Mouse (Mus musculus) kidney, embryonic 15.5 days (tissue): ENCODE data around the gene Kcnab2. TPM values are rescaled to one million over a fixed set of nuclear protein-coding genes. Genes with fewer than 3 reads are reported as not detected.
A peak's percentile ranks its signal among the peaks of the same experiment; 100 is the strongest.

ENCODE experiments used
- ATAC-seq: fragments of 200-750 bp; cut with Nextera tagmentation; replicated peaks from 2 replicates; pipeline ENCODE4 v1.8.0; 2017; ENCODE audit warnings: moderate TSS enrichment; ENCODE audit not compliant: low FRiP score
- H3K27ac ChIP-seq: fragments of 300-500 bp; sonication (generic); 2 replicates; pipeline ENCODE4 v1.5.1; 2015; ENCODE audit warnings: mild to moderate bottlenecking, inconsistent platforms
- H3K27me3 ChIP-seq: fragments of 300-500 bp; sonication (generic); 2 replicates; pipeline ENCODE4 v1.6.1; 2015; ENCODE audit warnings: inconsistent platforms
- H3K36me3 ChIP-seq: fragments of 300-500 bp; sonication (generic); 2 replicates; pipeline ENCODE4 v1.6.1; 2015; ENCODE audit warnings: inconsistent platforms
- H3K4me1 ChIP-seq: fragments of 300-500 bp; sonication (generic); 2 replicates; pipeline ENCODE4 v1.6.1; 2015; ENCODE audit warnings: inconsistent platforms
- H3K4me2 ChIP-seq: fragments of 300-500 bp; sonication (generic); 2 replicates; pipeline ENCODE4 v1.6.1; 2015; ENCODE audit warnings: moderate library complexity, mild to moderate bottlenecking, inconsistent platforms
- H3K4me3 ChIP-seq: fragments of 300-500 bp; sonication (generic); replicated peaks from 2 replicates; pipeline ENCODE4 v1.5.1; 2015; ENCODE audit warnings: mild to moderate bottlenecking, inconsistent platforms
- H3K9ac ChIP-seq: fragments of 300-500 bp; sonication (generic); 2 replicates; pipeline ENCODE4 v1.6.1; 2015; ENCODE audit warnings: mild to moderate bottlenecking, inconsistent platforms
- H3K9me3 ChIP-seq: fragments of 300-500 bp; sonication (generic); replicated peaks from 2 replicates; pipeline ENCODE4 v1.6.1; 2016; ENCODE audit warnings: inconsistent platforms
- whole genome bisulfite sequencing: fragments of 180-500 bp; shearing (Covaris S2); methylation state at CpG from one replicate; pipeline ENCODE4 v1.1.7; 2015; ENCODE audit warnings: mixed read lengths; 5-methylcytosine and 5-hydroxymethylcytosine counted together
- polyA plus RNA-seq: library from polyadenylated mRNA; unstranded; fragments of >200 nt; fragmentation: Nextera tagmentation; extraction: Ambion mirVana; gene quantifications from 2 replicates; pipeline ENCODE4 v1.2.1, GENCODE M21; 2015

The Kcnab2 gene
- polyA plus RNA-seq, 1 experiment from 2014 or later = 6.3 TPM

DNA sequence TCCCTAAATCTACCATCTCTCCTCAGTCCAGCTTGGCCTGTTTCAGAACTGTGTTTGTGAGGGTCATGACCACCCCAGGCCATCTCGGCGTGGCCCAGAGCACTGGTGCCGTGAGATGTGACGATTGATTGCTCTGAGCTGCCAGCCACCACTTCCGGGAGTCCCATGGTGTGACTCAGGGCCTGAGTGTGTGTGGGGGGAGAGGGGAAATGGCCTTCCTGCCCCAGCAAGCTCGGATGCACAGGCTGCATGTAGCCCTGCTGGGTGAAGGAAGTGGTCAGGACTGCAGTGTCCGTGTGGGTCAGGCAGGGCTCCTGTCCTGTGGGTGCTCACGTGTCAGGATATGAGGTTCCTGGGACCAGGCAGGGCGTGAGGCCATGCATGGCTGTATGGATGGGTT, 115.5 kb downstream of the Kcnab2 start:
- Histone ChIP-seq H3K36me3 (no peaks in the 10 kb centered on the region), H3K4me3 (no peak overlapping the region), H3K4me1 (peaks cover 34% of the 10 kb centered on the region), H3K27ac (no peak overlapping the region), H3K27me3 (peaks cover 9% of the 10 kb centered on the region), H3K4me2 (no peak overlapping the region), H3K9me3 (no peaks in the 10 kb centered on the region), H3K9ac (no peak overlapping the region)
- no peak for ATAC-seq
- WGBS = 24% methylated on average over 9 of the region's 9 CpGs

DNA sequence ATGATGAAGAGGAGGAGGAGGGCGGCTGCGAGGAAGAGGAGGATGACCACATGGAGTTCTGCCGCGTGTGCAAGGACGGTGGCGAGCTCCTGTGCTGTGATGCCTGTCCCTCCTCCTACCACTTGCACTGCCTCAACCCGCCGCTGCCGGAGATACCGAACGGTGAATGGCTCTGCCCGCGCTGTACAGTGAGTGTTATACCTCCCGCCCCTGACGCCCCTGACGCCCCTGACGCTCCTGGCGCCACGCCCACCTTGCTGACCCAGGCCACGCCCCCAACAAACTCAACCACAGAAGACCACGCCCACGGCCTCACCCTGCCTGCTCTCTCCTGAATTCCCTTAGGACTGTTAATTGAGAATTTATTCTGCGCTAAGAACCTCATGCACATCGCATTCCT, 116.8 kb downstream of the Kcnab2 start:
- Histone ChIP-seq H3K4me2 (peak overlapping the region; percentile 53), H3K4me3 (peak overlapping the region; percentile 20), H3K36me3 (no peaks in the 10 kb centered on the region), H3K27me3 (peaks cover 9% of the 10 kb centered on the region), H3K9ac (no peak overlapping the region), H3K4me1 (peaks cover 34% of the 10 kb centered on the region), H3K27ac (no peak overlapping the region), H3K9me3 (no peaks in the 10 kb centered on the region)
- 1% methylated on average over 24 of the region's 24 CpGs for WGBS
- peak; percentile 76 for ATAC-seq

DNA sequence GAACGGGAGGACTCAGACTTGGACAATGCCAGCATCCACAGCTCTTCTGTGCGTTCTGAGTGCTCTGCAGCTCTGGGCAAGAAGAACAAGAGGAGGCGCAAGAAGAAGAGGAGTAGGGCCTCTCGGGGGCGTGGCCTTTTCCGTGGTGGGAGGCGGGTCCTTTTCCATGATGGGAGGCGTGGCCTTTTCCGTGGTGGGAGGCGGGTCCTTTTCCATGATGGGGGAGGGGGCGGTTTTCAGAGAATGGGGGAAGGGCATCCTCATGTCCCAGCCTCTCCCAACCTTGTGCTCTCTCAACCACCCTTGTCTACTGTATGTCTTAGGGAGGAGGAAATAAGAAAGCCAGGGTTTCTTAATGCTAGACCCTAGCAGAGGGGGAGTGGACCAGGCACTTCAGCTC, 118.0 kb downstream of the Kcnab2 start:
- H3K4me3 ChIP-seq = no peak overlapping the region
- H3K9ac ChIP-seq = no peak overlapping the region
- H3K27ac ChIP-seq = no peak overlapping the region
- H3K9me3 ChIP-seq = no peaks in the 10 kb centered on the region
- WGBS = 6% methylated on average over 11 of the region's 11 CpGs
- ATAC-seq = no peak
- no peak overlapping the region for H3K4me2 ChIP-seq
- H3K36me3 ChIP-seq = no peaks in the 10 kb centered on the region
- peaks cover 9% of the 10 kb centered on the region for H3K27me3 ChIP-seq
- H3K4me1 ChIP-seq = peaks cover 34% of the 10 kb centered on the region

DNA sequence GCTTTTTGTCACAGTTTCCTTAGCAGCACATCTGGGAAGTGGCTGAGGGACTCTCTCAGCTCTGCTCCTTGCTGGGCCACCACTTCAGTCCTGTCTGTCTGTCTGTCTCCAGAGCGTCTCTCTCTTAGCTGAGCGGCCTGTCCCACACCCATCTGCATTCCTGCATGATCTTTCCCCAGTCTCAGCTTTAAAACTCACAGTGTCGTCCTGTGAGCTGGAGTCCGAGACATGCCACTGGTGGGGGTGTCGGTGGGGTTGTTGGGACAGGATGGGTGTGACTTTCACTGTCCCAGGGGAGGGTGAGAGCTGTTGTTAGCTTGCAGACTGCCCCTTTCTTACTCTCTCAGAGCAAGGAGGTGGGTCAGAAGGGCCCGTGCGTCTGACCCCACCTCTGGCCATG, 122.0 kb downstream of the Kcnab2 start:
- H3K9ac ChIP-seq = no peak overlapping the region
- WGBS = 78% methylated on average over 7 of the region's 7 CpGs
- no peaks in the 10 kb centered on the region for H3K36me3 ChIP-seq
- ATAC-seq = no peak
- peaks cover 16% of the 10 kb centered on the region for H3K4me1 ChIP-seq
- no peak overlapping the region for H3K27ac ChIP-seq
- H3K27me3 ChIP-seq = peaks cover 32% of the 10 kb centered on the region
- H3K4me3 ChIP-seq = no peak overlapping the region
- no peaks in the 10 kb centered on the region for H3K9me3 ChIP-seq
- no peak overlapping the region for H3K4me2 ChIP-seq

DNA sequence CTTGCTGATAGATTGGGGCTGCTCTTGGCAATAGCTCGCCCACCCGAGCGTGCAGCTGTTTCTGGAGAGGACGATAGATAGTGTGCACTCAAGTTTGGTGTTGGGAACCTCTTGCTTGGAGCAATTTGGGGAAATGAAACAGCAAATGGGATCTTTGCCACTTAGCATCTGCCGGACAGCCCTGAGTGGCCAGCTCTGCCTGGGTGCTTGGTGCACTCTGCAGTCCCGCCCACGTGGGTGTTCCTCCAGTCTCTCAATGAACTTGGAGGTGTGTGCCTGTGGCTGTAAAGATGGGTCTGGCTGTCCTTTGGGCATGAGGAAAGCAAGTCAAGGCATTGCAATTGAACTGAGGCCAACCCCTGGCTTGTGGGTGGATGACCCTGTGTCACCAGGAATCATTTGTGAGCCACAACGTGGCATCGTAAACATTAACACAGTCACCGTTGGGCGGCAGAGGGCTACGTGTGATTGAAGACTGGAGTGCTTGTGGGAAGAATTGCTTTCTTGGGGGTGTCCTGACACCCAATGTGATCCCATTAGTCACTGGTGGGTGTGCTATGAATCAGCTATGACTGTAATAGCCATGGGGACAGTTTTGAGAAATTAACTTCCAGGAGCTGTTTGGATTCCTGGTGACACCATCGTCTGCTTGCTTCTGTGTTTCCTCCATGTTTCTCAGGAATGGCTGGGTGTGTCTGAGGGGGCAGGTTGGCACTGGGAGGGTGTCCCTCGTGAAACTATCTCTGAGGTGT, 123.6 kb downstream of the Kcnab2 start:
- H3K36me3 ChIP-seq = no peaks in the 10 kb centered on the region
- WGBS = 62% methylated on average over 14 of the region's 14 CpGs
- H3K9ac ChIP-seq = no peak overlapping the region
- H3K27me3 ChIP-seq = peaks cover 38% of the 10 kb centered on the region
- H3K4me3 ChIP-seq = no peak overlapping the region
- H3K4me1 ChIP-seq = peaks cover 17% of the 10 kb centered on the region
- H3K4me2 ChIP-seq = no peak overlapping the region
- ATAC-seq = no peak
- H3K27ac ChIP-seq = no peak overlapping the region
- H3K9me3 ChIP-seq = no peaks in the 10 kb centered on the region

DNA sequence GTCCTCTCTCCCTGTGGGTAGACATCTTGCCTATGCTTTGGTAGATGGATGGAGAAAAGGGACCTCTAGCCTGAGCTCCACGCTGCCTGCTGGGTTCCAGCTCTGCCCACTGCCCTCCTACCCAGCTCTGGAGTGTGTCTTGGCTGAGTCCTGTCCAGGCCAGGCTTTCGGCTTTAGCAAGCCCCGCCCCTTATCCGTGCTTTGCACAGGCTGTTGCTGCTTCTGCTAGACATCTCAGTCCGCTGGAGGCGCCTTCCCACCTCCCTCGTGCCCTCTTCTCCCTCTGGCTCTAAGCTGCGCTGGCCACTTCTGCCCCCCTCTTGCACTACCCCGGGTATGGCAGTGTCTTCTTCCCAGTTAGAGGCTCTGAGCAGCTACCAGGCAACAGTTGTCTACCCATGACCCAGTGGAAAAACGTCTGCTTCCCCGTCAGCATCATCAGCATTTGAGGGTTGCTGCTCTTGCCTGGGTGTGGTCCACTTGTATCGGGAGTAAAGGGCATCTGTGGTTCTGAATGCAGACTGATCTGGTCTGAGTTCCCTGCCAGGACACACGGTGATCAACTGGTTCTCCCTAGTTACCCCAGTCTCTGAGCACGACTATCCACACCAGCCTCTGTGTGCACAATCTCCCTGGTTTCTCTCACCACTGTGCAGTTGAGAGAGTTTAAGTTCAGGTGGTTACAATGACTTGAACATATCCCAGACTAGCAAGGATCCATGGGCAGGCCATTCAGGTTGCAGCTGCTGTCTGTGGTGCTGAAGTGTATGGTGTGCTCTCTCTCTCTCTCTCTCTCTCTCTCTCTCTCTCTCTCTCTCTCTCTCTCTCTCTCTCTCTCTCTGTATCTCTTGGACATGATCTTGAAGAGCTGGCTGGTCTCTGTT, 126.0 kb downstream of the Kcnab2 start:
- Histone ChIP-seq H3K4me2 (no peak overlapping the region), H3K9me3 (no peaks in the 10 kb centered on the region), H3K27ac (no peak overlapping the region), H3K4me3 (no peak overlapping the region), H3K4me1 (peaks cover 17% of the 10 kb centered on the region), H3K27me3 (peaks cover 55% of the 10 kb centered on the region), H3K36me3 (no peaks in the 10 kb centered on the region), H3K9ac (no peak overlapping the region)
- WGBS = 17% methylated on average over 14 of the region's 14 CpGs
- no peak for ATAC-seq

DNA sequence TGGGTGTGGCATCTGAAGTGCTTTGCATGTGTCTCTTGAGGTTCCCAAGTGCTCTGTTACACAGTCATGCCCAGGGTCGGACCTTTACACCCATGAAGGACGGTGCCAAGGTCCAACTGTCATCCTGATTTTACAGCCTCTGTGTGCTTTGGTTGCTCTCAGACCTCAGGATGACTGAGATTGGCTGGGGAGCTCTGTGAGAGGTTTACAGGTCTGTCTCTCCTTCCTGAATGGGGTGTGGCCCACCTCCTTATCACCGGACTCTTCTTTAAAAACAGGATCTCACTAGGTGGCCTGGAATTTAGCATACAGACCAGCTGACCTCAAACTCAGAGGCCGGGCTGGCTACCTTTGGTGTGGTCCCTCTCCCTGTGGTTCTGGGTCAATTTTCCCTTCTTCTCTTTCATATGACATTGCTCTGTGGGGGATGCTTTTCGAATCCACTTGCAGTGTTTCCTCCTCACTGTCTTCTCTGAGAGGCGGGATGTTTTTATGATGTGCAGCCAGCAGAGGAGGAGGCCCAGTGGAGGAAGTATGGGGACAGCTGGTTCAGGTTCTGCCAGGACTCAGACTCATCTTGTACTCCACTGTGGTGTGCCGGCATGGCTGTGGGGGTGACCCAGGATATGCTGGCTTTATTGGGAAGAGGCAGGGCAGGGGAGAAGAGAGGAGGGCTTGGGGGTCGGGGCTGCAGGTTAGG, 126.8 kb downstream of the Kcnab2 start:
- ATAC-seq = no peak

DNA sequence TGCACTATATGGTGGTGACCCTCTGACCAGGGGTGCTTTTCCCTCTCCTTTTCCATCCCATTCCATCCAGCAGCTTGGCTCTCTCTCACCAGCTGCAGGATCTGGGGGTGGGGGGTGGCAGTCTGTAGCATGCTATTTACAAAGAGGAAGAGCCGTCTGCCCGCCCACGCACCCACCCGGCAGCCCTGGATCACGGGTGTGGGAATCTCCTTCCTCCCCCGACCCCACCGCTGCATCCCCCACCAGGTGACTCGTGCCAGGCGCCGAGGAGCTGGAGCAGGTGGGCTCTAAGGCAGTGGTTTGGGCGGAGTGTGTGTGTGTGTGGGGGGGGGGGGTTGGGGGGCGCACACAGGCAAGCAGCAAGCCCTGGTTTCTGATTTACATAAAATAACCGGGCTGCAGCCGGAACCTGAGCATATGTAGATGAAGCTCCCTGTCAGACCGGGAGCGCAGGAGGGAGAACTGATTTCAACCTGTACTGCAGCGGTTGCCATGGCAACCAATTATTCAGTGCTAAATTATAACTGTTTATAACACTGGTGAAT, 127.8 kb downstream of the Kcnab2 start:
- Histone ChIP-seq H3K4me2 (no peak overlapping the region), H3K4me1 (peaks cover 21% of the 10 kb centered on the region), H3K9me3 (no peaks in the 10 kb centered on the region), H3K27ac (no peak overlapping the region), H3K4me3 (no peak overlapping the region), H3K27me3 (peaks cover 58% of the 10 kb centered on the region), H3K36me3 (no peaks in the 10 kb centered on the region), H3K9ac (no peak overlapping the region)
- ATAC-seq = no peak
- 3% methylated on average over 17 of the region's 17 CpGs for WGBS

More for the DNA sequence above, 126.8 kb downstream of the Kcnab2 start:
- Histone ChIP-seq H3K9ac (no peak overlapping the region), H3K36me3 (no peaks in the 10 kb centered on the region), H3K9me3 (no peaks in the 10 kb centered on the region), H3K27me3 (peaks cover 55% of the 10 kb centered on the region), H3K4me1 (peaks cover 17% of the 10 kb centered on the region), H3K27ac (no peak overlapping the region), H3K4me3 (no peak overlapping the region), H3K4me2 (no peak overlapping the region)
- 25% methylated on average over 8 of the region's 8 CpGs for WGBS

DNA sequence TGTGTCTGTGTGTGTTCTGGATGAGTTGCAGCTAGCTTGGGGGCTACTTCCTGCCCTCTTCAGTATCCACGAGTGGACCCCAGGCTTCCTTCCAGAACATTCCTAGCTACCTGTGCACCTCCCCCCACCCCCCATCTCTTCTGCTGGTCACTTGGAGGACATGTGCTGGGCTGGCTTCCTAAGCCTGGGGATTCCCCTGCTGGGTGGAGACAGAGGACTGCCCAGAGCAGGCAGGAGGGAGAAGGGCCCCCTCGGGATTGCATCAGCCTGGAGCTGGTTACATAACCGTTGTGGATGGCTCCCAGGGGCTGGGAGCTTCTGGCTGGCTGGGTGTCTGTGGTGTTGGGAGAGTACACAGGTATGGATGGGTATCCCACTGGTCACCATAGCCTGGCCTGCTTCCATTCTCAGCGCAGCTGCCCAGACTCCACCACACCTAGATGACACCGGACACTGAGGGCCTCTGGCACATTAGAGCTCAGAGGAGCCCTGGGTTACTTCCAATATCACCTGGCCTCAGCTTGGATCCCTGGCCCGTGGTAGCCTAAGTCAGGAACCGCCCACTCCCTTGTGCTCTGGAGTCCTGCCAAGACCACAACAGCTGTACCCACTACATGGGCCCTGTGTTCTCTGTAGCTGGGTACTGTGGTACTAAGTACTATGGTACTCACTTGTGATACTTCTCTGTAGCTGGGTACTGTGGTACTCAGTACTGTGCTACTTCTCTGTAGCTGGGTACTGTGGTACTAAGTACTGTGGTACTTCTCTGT, 132.4 kb downstream of the Kcnab2 start:
- peaks cover 75% of the 10 kb centered on the region for H3K27me3 ChIP-seq
- no peak overlapping the region for H3K9ac ChIP-seq
- no peaks in the 10 kb centered on the region for H3K9me3 ChIP-seq
- no peaks in the 10 kb centered on the region for H3K36me3 ChIP-seq
- H3K4me1 ChIP-seq = peaks cover 21% of the 10 kb centered on the region
- no peak overlapping the region for H3K27ac ChIP-seq
- H3K4me3 ChIP-seq = no peak overlapping the region
- no peak for ATAC-seq
- no peak overlapping the region for H3K4me2 ChIP-seq
- 48% methylated on average over 7 of the region's 7 CpGs for WGBS

DNA sequence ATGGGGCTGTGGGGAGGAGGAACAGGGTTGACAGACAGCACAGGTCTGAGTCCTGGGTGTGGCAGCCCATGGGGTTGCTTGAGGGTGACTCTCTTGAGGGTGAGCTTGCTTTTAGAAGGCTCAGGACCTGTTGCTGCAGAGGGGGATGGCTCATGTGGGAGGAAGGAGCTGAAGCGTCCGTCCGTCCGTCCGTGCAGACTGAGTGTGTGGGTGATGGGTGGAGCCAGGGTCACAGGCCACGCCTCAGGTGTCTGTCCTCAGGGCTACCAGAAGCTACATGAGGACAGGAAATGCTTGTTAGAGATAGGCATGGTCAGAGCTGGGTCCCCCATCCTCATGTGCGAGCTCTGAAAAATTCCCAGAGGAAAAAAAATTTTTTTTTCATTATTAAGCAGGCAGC, 133.0 kb downstream of the Kcnab2 start:
- H3K36me3 ChIP-seq = no peaks in the 10 kb centered on the region
- WGBS = 48% methylated on average over 7 of the region's 7 CpGs
- no peak overlapping the region for H3K27ac ChIP-seq
- no peak overlapping the region for H3K9ac ChIP-seq
- H3K4me1 ChIP-seq = peaks cover 19% of the 10 kb centered on the region
- no peak overlapping the region for H3K4me3 ChIP-seq
- no peak for ATAC-seq
- peaks cover 75% of the 10 kb centered on the region for H3K27me3 ChIP-seq
- no peaks in the 10 kb centered on the region for H3K9me3 ChIP-seq
- no peak overlapping the region for H3K4me2 ChIP-seq

GRCm38 (mm10) chr4:152343296-152343695, 134.4 kb downstream of the Kcnab2 start:
- no peaks in the 10 kb centered on the region for H3K36me3 ChIP-seq
- no peak overlapping the region for H3K4me2 ChIP-seq
- no peak overlapping the region for H3K4me3 ChIP-seq
- no peak overlapping the region for H3K9ac ChIP-seq
- peaks cover 32% of the 10 kb centered on the region for H3K4me1 ChIP-seq
- WGBS = 8% methylated on average over 5 of the region's 5 CpGs
- ATAC-seq = no peak
- H3K27me3 ChIP-seq = peaks cover 75% of the 10 kb centered on the region
- H3K9me3 ChIP-seq = no peaks in the 10 kb centered on the region
- no peak overlapping the region for H3K27ac ChIP-seq
